Mouse (Mus musculus) lung, postnatal 14 days (tissue): ENCODE measurements around the gene Arsb.
"Not testable (repeated sequence)": the region's sequence is repeated elsewhere in the genome, so short reads cannot be mapped to it uniquely, and the experiment has no call there.

Experiments used
- DNase-seq: peaks from one replicate; pipeline ENCODE4 v3.0.0; 2021

The Arsb gene

DNA sequence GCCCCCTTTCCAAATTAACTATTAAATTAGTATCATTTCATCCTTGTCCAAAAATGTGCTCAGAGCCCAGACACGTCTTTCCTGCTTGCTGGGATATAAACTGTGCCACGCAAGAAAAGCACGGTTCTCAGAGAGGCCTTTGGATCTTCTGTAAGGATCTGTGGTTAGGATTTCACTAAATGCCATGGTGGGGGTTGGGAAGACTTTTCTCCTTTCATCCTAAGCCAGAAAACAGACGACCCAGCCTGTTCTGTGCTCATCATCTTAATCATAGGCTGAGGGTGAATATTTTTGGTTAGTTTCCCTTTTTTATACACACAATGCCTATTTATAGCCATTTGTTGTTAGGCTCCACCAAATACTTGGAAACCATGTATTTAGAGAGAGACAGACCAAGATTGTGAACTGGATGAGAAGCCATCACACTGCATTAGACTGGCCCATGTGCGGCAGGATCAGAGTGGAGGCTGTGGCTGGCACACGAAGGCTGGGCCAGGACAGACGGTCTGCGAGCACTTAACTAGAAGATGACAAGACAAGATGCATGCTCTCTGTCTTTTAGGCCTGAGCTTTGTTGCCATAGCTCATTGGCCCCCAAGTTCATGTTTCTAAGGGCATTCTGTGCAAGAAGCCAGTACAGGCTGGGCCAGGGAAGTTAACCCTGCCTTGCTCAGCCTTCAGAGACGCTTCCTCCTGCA is 153.5 kb downstream of the Arsb start:
- no peak for DNase-seq

GRCm38 (mm10) chr13:93930561-93931340 is 159.3 kb downstream of the Arsb start:
- DNase-seq: no peak

DNA sequence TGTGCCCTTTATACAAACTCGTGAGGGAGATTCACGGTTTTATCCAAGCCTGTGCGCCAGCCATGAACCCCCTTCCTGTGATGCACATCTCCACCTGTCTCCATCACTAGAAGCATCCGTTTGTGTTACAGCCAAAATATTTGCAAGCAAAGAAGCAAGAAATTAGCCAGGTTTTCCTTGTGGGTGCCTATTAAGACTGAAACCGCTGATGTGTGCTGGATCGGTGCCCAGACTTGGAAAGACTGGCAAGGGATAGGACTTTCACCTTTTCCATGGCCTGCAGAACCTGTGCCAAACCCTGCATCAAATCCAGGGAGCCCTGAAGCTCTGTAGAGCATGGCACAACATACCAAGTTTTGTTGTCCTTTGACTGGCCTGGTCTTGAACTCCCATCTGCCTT is 165.0 kb downstream of the Arsb start:
- no peak for DNase-seq

DNA sequence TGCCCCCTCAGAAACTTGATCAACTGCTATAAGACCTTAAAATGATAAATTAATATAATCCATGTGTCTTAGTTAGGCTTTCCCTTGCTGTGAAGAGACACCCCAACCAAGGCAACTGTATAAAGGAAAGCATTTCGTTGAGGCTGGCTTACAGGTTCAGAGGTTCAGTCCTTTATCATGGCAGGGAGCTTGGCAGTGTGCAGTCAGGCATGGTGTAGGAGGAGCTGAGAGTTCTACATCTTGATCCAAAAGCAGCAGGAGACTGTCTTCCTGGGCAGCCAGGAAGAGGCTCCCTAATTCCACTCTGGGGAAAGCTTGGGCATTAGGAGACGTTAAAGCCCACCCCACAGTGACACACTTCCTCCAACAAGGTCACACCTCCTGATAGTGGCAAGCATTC is 166.7 kb downstream of the Arsb start:
- no peak for DNase-seq

DNA sequence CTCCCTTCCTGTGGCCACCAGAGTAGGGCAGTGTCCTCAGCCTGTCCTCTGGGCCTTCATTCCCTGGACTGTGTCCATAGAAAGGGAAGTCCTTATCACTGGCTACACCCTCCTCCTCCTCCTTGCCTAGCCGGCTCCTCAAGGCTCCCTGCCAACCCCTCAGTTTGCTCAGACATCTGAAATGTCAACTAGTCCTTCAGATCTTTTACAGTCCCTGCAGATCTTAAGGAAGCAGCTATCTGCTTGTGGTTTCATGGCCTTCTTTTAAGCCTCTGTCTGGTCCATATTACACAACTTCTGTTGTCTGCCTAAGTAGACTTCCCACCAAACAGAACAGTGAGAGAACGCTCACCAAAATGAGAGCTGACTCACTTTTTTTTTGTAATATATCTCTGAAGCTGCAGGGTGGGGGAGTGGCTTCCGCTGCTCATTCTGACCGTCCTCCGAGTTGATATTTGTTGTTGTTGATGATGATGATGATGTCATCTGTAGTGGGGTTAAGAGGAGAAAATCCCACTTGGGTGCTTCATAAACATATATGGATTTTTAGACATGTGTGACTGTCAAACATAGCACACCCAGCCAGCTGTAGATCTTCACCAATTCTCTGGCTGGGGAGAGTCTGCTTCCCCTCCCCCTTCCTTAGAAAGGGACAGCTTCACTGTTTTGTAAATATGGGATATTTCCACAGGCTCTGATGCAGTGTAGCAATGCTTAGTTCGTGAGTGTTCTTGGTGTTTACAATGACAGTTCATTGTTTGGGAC is 168.1 kb downstream of the Arsb start:
- peak; percentile 40 for DNase-seq

- peak; percentile 65 for DNase-seq
These were observed 169.5 kb downstream of the Arsb start for GRCm38 (mm10) chr13:93940742-93941531.

DNA sequence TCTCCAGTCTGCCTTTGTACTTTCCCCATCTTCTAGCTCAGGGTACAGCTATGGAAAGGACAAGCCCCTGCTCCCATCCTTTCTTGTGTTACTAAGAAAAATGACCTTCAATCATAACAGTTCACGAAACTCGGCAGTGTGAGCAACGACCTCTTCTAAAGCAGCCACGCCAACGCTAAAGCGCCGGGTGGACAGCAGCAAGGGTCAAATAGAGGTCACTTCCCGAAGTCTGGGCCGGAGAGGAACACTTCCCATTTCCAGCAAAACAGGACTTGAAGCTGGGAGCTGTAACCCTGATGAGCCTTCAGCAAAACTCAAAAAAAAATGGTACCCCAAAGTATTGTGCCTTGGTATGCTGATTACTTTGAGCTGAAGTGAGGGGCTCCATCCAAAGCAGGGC is 179.6 kb downstream of the Arsb start:
- no peak for DNase-seq

DNA sequence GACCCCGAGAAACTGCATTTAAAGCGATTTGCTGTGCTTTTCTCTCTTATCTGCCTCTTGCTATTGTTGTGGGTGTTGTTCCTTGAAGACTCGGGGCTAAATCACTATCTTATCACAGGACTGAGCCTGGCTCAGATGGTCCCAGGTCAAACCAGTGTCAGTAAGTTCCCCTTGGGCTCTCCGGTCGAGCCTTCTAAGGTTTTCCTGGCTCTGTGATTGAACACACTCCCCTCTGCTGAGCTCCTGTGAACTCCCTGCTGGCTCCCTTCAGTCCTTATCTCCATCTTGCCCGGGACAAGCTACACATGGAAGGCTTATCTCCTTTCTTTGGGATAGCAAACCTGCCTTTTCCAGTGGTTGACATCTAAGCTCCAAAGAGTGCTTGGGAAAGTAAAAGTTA is 180.1 kb downstream of the Arsb start:
- no peak for DNase-seq

DNA sequence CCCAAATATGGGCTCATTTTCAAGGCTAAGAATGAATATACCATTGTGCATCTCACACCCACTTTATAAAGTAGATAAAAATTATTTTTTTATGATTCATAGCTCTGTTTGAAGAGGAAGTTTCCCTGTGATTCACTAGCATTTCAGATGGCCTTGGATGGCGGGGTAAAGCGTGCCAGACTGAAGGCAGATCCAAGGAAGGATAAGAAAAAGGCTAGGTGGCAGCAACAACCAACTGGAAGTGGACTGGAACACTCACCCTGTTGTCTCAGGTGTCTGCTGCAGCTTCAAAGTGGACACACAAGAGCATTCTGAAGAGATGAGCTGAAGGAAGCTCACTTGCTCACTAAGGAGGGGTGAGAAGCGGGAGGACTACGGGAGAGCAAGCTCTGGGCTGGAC is 181.0 kb downstream of the Arsb start:
- DNase-seq: no peak

- no peak for DNase-seq
These were observed 186.5 kb downstream of the Arsb start for GRCm38 (mm10) chr13:93957907-93958306.

- DNase-seq: no peak
These were observed 194.8 kb downstream of the Arsb start for GRCm38 (mm10) chr13:93966271-93966670.

- DNase-seq: peak; percentile 19
These were observed 195.7 kb downstream of the Arsb start for GRCm38 (mm10) chr13:93967138-93967537.

DNA sequence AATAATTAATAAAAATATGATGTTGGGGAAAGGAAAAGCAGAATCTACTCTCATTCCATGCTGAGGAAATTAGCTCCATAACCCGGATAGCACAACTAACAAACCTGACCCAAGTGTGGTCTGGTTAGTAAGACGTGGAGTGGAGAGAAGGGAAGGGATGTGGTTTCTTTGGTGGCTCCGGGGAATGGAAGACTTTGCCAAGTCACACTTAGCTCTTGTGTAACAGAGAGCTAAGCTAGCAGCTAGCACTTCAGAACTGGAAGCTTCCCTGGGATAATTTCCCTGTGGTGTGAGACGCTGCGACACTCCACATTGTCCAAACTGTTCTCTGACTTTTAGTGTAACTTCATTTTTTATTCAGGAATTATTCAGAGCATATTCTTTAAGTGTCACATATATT is 198.7 kb downstream of the Arsb start:
- DNase-seq: no peak

GRCm38 (mm10) chr13:93972423-93972822 is 201.0 kb downstream of the Arsb start:
- DNase-seq: no peak

- DNase-seq: no peak
These were observed 204.2 kb downstream of the Arsb start for GRCm38 (mm10) chr13:93975668-93976067.

GRCm38 (mm10) chr13:93976897-93977530 is 205.6 kb downstream of the Arsb start:
- no peak for DNase-seq

DNA sequence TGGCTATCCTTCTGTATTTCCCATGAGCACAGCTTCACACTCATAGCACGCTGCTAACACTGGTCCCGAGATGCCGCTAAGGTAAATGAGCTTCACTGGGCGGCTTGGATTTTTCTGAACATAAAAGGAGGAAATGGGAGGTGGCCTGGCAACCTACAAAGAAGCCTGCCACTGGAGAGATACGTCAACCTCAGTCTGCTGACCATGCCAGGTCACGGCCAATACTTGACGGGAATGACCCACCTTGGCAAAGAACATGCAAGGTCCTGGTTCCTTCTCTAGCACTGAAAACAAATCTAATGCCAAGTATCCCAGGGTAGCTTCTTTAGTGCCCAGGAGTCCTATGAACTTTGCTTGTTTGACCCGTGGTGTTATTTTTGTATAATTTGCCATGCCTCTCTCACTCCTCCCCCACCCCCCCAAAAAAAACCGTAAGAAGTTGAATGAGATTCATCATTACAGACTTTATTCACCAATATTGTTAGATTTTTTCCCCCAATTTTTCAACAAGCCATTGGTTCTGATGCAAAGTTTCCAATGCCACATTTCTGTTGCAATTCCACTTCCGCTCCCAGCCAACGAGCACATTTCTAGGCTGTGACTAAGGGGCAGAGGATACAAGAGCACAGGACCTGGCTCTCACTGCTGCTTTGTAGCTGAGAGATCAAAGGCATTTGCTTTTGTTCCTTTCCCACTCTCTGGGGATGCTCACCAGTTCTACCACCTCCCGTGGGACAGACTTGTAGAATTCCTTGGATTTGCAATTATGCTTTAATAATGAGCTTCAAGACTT is 207.5 kb downstream of the Arsb start:
- no peak for DNase-seq

- DNase-seq: no peak
These were observed 208.3 kb downstream of the Arsb start for GRCm38 (mm10) chr13:93979754-93980153.

DNA sequence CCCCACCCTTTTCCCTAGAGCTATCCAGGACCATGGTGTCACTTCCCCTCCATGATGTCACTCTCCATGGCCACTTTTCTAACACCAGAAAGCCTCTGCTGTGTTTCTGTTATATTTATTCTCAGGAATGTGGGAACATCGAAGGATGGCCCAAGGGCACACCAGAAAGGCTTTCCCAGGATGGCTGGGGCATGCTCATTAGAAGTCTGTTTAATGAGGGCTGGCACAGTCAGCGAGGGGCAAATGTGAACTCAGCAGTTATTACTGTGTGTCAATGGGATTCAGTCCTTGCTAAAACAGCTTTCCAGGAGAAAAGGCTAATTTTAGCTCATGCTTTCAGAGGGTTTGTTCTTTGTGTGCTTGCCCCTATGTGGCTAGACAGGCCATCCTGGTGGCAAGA is 213.1 kb downstream of the Arsb start:
- no peak for DNase-seq

- no peak for DNase-seq
These were observed 213.8 kb downstream of the Arsb start for GRCm38 (mm10) chr13:93985181-93985580.

GRCm38 (mm10) chr13:93985750-93986149 is 214.3 kb downstream of the Arsb start:
- not testable (repeated sequence) for DNase-seq

GRCm38 (mm10) chr13:93987611-93988010 is 216.2 kb downstream of the Arsb start:
- no peak for DNase-seq
